Mouse (Mus musculus): ENCODE results near the gene Cdhr5.
"Not testable (repeated sequence)": the region's sequence is repeated elsewhere in the genome, so short reads cannot be mapped to it uniquely, and the experiment has no call there.

Cdhr5 gene

DNA sequence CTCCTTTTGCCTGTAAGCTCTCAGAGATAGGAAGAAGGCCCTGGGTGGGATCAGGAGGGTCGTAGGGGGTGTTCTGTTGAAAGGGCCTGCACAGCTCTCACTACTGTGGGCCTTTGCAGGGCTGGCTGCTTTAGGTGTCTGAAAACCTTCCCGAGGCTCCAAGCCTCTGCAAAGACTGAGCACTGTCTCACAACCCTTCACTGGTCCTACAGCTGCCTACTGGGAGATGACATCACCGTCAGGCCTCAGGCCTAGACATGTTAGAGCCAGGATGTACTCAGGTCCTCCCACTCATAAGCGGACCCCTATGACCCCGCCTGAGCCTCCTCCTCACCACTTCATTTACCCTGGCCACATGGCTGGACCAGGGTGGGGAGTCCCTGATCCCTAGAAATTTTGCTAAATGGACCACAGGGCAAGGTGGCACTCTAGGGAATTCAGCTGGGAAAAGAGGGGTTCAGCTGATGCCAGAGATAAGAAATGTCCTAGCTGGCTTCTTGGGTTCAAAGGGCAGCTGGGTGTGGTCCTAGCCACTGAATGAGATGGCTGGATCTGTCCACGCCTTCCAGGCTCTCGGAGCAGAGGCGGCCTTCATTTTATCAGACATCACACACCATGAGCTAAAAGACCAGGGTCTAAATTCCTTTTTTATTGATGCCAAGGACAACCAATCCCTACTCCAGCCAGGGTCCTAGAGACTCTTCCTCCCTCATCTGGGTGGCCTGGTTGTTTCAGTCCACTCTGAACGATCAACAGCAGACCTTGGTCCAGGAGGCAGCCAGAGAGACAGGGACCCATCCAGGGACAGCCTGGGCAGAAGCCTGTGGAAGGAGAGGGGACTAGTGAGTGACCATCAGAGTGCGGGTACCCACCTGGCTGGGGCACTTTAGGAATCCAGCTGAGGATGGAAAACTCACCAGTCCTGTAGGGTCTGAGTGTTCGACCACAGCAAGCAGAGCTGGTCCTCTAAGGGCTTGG lies 1.4 kb upstream of the Cdhr5 start:
- no peak for DNase-seq (ENCODE audit: inconsistent age in 2 of 2, low spot score in 1 of 2)

DNA sequence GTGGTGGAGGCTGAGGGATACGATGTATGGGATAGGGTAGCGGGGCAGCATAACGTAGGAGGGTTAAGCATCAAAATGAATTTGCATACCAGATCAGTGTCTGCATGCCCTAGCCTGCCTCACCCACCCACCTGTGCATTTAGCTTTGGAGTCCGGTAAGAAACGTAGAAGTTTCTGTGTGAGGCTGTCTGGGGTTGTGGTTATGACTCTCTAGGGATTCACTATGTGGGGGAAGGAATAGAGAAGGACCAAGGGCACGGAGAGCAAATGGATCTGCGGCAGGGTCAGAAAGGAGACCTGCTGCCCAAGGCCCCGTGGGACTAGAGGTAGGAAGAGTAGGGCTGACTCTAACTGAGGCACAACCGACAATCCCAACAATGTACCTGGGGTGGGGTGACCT lies 1.2 kb downstream of the Cdhr5 start:
- DNase-seq (ENCODE audit: inconsistent age in 2 of 2, low spot score in 1 of 2): no peak

DNA sequence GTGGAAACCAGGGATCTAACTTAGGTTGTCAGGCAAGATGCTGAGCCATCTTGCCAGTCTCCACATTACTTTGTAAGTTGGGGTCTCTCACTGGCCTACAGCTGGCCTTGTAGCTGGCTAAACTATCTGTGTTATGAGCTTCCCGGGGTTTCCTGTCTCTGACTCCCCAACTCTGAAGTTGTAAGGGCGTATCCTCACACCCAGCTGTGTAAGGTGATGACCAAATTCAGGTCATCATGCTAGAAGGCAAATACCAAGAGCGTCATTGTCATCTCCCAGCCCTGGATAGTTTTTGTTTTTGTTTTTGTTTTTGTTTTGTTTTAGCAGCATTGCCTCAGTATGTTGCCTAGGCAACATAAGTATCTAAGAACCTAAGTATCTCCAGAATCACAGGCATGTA lies 6.0 kb downstream of the Cdhr5 start:
- DNase-seq (ENCODE audit: inconsistent age in 2 of 2, low spot score in 1 of 2): no peak

DNA sequence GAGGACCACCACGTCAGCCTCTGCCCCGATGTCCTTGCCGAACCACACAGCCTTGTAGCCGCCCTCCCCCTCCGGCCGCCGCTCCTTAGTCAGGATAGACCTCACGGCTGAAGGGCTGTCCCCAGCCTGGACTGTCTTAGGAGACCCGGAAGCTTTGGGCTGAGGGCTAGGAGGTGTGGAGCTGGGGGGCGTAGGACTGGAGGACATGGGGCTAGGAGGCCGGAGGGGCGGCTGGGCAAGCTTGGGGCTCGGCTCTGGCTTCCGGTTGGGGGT lies 7.4 kb downstream of the Cdhr5 start:
- DNase-seq (ENCODE audit: inconsistent age in 2 of 2, low spot score in 1 of 2): no peak

DNA sequence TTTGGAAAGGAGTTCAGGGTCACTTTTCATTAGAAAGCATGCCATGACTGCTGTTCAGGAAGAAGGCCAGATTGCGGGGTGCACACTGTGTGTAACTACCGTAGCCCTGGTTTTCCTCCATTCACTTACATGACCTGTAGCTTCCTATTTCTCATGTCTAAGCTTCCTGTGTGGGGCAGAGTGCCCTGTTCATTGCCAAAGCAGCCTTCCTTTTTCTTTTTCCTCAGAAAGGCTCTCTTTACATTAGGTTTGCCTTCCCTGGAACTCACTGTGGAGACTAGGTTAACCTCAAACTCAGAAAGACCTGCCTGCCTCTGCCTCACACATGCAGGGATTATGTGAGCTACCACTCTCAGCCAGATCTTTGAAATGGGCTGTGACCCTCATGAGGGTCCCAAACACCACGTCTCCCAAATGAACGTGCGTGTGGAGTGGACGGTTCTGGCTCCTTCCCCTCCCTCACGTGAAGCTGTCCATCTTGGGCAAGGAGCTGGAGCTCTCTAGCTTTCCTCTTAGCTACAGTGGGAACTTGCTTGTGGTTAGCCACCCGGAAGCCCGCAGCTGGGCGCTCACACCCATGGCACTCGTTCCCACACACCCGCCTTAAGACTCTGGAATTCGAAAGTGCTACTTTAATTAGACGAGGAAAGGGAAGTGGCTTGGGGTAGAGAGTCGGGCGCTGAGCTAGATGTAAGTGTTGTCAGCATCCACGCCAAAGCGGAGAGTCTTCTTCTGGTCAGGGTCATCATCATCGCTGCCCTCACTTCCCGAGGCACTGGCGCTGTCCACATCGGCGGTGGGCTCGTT lies 7.9 kb downstream of the Cdhr5 start:
- no peak for DNase-seq (ENCODE audit: inconsistent age in 2 of 2, low spot score in 1 of 2)

DNA sequence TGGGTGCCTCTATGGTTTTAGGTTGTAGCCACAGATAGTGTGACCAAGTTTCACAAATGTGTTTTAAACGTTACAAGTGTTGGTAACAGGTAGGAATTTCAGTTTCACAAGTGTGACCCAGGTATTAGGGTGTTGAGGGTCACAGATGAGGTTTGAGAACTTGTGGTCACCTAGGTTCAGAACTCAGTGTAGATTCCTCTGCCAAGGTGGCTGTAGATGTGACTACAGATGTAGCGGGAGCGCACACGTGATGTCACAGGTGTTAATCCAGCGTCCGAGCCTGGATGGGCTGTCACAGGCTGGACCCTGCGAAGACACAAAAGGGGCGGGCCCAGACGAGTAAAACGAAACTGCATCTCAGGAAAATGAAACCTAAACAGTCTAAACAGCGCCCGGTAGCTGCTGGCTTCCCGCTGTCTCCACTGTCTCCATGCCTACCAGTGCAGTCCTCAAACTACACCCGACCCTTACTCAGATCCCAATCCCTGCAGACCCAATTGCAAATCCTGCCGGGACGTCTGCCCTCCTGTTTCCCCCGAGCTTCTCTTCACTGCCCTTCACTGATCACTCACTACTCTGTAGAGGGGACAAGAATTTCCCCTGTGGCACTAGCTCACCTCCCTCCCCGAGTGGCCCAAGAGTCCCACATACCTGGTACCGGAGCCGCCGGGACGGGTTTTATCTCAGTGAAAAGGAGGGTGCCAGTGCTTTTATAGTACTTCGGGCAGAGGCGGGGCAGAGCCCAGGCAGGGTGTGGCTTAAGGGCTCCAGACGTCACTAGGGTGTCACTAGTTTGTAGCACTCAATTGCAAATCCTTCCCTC lies 10.6 kb downstream of the Cdhr5 start, which contains the start of gene Irf7:
Irf7 (minus strand) TSS at position 743 of the 823 bp plus-strand sequence.
- peak; percentile 79 to 92 for DNase-seq (ENCODE audit: inconsistent age in 2 of 2, low spot score in 1 of 2)

DNA sequence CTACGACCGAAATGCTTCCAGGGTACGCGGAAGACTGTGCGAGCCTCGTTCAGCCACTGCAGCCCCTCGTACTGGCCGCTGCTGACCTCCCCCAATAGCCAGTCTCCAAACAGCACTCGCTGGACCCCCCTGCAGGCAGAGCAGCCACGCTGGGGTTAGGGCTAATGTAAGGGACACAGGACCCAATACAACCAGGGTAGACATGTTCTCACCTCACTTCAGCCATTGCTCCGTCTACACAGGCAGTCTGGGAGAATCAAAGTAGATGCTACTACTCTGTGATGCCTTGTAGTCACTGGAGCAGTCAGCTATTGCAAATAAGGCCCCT lies 11.2 kb downstream of the Cdhr5 start:
- DNase-seq (ENCODE audit: inconsistent age in 2 of 2, low spot score in 1 of 2): peak in 1 of 2 experiments; percentile 65

DNA sequence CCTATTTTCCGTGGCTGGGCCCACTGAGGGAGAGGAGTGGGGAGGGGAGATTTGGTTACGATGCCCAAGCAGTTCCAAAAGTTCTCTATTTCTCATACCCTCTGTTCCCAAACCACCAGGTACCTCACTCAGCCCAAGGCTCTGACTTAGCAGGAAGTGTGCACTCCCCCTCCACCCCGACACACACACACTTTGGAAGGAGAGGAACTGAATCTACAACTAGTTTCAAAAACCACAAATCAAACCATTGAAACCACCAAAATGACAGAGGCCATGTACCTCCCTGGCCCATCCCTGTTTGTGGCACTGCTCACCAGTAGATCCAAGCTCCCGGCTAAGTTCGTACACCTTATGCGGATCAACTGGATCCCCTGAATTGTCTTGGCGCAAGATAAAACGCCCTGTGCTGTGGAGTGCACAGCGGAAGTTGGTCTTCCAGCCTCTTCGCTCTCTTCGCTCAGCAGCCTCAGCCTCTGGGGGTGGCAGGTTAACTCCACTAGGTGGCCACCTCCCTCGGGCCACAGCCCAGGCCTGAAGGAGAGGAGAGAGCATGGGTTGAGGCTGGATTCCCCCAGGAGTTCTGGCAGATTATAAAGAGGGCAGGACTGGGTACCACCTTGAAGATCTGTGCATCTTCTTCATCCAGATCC lies 11.7 kb downstream of the Cdhr5 start:
- DNase-seq (ENCODE audit: inconsistent age in 2 of 2, low spot score in 1 of 2): peak; percentile 67 to 79

DNA sequence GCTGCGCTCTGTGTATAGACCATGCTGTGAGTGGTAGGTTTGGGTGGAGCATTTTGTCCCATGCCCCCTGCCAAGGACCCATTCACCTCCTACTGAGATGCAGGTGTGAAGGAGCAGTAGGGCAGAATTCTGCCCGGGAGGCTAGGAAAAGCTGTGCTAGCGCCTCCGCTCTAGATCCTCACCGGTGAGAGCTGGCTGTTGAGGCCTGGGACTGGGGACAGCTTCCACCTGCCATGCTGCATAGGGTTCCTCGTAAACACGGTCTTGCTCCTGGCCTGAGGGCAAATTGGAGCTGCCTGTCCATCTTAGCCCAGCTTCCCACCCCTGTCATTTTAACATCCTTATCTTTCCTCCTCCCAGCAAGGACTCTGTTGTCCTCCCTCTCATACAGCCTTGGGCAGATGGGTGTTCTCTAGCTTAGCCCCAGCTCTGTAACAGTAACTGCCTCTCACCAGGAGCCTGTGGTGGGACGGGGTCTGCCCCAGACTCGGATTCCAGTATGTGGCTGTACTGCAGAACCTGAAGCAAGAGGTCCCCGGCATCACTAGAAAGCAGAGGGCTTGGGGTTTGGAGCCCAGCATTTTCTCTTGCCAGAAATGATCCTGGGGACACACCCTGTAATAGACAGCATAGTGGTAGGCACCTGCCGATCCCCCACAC lies 12.4 kb downstream of the Cdhr5 start:
- no peak for DNase-seq (ENCODE audit: inconsistent age in 2 of 2, low spot score in 1 of 2)

DNA sequence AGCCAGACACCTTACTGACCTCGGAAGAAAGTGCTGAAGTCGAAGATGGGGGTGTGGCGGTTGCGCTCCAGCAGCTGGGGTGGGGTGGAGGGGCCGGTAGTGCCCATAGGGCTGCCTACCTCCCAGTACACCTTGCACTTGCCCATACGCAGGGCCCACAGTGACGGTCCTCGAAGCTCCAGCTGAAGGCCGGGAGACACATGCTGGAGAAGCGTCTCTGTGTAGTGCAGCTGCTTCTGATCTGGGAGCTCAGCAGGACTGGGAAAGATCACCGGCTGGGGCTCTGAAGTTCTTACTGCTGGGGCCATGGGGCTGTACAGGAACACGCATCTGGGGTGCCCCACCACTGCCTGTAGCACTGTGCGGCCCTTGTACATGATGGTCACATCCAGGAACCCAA lies 12.9 kb downstream of the Cdhr5 start:
- no peak for DNase-seq (ENCODE audit: inconsistent age in 2 of 2, low spot score in 1 of 2)

DNA sequence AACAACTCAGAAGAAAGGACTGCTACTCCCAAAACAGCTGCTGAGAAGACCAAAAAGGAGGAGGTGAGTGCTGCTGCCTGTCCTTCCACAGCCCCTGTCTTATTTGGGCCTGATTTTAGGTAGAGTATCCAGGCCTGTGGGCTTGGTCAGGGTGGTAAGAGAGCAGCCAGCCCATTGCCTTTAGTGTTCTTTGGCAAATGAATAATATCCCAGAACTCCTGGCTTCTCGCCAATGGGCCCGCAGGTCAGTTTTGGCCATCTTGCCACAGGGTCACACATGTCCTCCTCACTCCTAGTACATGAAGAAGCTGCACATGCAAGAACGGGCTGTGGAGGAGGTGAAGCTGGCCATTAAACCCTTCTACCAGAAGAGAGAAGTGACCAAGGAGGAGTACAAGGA lies 15.1 kb downstream of the Cdhr5 start:
- peak in 1 of 2 experiments; percentile 61 for DNase-seq (ENCODE audit: inconsistent age in 2 of 2, low spot score in 1 of 2)

DNA sequence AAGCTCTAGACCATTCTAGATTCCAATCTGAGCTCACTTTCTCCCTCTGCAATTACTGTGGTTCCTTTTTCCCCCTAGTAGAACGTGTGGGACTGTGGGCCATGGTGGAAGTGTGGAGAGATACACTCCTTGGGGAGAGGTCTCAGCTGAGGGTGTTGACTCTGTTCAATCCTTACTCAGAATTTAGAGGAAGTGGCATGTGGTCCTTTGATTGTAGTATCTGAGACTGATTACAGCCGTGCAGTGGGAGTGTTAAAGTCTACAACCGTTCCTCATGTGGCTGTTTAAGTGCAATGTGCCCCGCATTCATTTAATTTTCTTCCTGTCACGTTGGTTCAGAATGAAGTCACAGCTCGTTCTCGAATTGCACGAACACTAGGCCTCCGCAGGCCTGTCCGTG lies 20.4 kb downstream of the Cdhr5 start:
- DNase-seq (ENCODE audit: inconsistent age in 2 of 2, low spot score in 1 of 2): no peak

DNA sequence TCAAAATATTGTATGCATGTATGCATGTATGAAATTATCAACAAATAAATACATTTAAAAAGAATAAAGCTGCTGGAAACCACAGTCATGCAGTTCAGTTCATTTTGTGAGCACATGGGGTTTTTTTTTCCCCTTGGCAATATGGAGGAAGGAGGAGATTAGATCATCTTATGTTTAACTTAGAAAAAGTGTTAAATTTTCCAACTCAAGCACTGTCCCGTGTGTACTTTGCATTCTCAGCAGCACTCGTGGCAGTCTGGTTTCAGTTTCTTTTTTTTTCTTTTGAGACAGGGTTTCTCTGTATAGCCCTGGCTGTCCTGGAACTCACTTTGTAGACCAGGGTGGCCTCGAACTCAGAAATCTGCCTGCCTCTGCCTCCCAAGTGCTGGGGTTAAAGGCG lies 26.1 kb downstream of the Cdhr5 start:
- not testable (repeated sequence) for DNase-seq (ENCODE audit: inconsistent age in 2 of 2, low spot score in 1 of 2)

DNA sequence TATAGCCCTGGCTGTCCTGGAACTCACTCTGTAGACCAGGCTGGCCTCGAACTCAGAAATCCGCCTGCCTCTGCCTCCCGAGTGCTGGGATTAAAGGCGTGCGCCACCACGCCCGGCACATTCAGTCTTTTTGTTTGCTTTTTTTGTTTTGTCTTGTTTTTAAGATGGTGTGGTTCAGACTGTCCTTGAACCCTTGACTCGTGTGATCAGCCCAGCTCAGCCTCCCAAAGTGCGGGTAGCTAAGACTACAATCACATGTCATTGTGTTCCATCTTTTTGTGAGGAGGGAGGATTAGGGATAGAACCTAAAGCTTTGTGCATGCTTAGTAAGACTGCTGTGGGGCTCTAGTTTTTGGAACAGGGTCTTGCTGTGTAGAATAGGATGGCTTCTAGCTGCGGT lies 45.0 kb downstream of the Cdhr5 start:
- no peak for DNase-seq (ENCODE audit: inconsistent age in 2 of 2, low spot score in 1 of 2)

DNA sequence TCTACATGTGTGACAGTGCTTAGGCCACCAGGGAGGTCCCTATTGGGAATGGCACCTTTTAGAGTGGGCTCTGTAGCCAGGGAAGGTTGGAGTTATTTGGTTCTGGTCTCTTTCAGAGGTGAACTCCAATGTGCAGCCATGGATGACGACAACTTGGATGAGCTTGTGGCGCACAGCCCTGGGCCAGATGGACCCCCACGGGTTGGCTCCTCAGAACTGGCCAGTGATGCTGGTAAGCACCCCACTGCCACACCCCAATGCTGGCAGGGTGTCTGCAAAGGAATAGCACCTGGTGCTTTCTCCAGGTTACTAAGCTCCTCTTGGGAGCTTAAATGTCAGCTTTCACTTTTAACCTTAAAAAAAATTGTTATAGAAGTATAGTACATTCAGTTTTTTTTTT lies 45.5 kb downstream of the Cdhr5 start:
- no peak for DNase-seq (ENCODE audit: inconsistent age in 2 of 2, low spot score in 1 of 2)

DNA sequence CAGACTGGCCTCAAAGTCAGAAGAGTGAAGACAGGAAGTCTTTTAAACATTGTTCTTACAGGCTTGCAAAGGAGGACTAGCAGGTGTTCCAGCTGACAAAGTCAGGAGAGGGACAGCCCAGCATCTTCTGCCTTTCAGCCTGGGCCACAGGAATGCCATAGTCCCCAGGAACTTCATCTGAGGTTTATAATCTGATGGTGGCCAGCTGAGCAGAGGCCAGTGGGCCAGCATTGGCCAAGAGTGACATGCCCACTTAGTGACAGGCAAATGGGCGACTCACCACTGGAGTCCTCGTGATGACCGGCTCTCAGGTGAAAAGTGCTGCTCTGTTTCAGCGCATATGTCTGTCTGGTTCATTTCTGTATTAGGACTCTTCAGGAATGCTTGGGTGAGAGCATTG lies 46.0 kb downstream of the Cdhr5 start:
- DNase-seq (ENCODE audit: inconsistent age in 2 of 2, low spot score in 1 of 2): peak in 1 of 2 experiments; percentile 29

DNA sequence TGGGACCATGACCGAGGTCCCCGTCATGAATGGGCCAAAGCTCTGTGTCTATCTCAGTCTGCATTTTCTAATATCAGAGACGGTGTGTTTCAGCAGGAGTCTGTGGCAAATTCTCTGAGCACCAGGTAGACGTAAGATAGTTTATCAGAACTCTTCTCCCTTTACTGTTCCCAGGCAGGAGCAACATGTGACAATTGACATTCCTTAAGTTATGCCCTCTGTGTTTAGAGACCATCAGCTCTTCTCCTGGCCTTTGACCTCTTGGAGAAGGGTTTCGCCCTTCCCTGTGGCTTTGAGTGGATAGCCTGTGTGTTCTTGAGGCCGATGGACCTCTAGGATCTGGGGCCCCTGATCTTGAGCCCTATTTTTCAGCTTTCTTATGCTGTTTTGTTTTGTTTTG lies 46.9 kb downstream of the Cdhr5 start:
- no peak for DNase-seq (ENCODE audit: inconsistent age in 2 of 2, low spot score in 1 of 2)

DNA sequence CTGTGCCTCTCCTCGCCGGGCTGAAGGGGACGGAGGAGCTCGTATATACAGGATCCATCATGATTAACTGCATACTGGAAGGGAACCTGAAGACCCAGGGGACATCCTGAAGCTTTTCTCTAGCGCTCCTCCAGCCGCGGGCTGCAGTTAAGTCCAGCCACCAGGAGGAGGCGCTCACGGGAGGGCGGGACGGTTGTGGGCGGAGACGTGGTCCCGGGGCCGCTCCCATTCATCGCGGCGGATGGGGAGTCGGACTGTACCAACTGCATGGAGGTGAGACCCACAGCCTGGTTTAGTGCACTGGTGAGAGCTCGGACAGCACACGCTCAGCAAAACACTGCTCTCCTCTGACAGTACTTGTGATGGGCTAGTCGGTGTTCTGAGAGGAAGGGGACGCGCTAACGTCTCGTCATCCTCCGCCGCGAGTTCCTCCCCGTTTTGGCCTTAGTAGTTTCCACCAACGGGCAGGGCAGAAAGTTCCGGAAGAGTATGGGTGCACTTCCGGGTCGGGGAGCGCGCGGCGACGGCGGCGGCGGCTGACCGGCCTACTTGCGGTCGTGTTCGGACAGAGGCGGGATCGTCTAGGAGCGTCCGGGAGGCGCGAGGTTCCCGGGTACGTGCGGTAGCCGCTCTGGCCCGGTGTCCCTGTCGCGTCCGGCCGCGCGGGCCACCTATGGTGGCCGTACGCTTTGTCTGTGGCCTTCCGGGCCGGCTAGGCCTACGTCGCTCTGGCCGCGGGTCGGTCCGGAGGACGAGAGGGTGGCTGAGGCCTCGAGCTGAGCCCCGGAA lies 48.1 kb downstream of the Cdhr5 start, which contains the start of gene Phrf1:
Phrf1 (plus strand) TSS at position 506 of the 789 bp plus-strand sequence.
- peak; percentile 91 to 98 for DNase-seq (ENCODE audit: inconsistent age in 2 of 2, low spot score in 1 of 2)

DNA sequence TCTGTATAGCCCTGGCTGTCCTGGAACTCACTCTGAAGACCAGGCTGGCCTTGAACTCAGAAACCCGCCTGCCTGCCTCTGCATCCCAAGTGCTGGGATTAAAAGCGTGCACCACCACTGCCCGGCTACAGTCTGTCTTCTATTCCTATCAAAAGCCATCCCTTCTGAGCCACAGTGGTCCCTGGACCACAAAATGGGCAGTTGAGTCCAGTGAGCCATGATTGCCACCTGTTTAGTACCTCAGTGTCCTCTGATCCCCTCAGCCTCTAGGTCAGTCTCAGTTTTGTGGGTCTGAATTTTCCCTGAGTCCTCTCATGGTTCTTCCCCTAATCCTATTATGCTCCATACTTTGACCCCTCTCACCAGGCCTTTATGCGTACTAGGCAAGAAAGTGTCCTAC lies 48.8 kb downstream of the Cdhr5 start:
- no peak for DNase-seq (ENCODE audit: inconsistent age in 2 of 2, low spot score in 1 of 2)

DNA sequence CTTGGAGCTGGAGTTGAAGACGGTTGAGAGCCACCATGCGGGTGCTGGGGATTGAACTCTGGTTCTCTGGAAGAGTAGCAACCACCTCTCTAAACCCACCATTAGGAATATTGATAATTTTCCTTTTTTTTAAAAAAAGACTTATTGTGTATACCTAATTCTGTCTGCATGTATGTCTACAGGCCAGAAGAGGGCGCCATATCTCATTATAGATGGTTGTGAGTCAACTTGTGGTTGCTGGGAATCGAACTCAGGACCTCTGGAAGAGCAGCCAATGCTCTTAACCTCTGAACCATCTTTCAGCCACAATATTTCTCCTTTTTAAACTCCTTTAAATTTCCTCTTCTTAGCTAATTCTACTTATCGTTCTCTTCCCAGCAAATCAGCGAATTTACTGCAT lies 50.1 kb downstream of the Cdhr5 start:
- DNase-seq (ENCODE audit: inconsistent age in 2 of 2, low spot score in 1 of 2): no peak

Data from adrenal gland, adult (tissue).